In the genomic region with DNA sequence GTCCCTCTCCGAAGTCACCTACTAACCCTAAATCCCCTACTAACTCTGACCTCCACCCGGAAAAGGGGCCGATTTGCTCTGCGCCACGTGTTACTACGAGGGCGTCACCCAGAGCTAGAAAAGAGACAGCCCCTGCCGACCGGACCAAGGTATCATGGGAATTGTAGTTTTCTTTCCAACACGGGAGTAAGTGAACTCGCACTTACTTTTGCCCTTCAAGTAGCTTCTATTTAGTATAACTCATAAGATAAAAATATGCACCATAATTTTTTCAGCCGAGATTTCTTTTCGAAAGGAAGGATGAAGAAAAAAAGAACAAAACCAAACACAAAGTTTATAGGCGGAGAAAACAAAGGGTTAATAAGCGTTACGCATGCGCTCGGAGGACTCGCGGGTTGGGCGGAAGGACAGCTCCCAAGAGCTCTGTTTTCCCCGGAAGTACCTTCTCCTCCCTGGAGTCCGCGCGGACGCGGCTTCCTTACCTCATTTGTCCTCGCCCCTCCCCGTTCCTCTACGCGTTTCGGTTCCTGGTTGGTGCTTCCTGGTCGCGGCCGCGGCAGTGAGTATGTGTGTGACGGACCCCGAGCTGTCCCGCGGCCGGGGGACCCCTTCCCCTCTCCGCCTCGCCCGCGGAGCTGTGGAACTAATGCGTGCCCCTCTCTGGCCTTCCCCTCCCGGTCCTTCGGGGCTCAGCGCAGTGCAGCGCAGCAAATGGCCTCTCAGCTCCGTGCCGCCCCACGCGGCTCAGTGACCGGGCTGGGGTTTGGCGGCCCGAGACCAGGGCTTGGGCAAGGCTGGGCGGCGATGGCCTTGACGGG, we compare ENCODE assay signal across 8 mouse cellular contexts. TPM values are rescaled to one million over a fixed set of nuclear protein-coding genes. Genes with fewer than 3 reads are reported as not detected.
DNase-seq lines count a peak whose midpoint lies in the region; ATAC-seq lines count a peak whose summit lies in the region.

No protein-coding gene starts in this region.

- intact Hi-C loops in gastrocnemius, postnatal 14 days (cut with DNase I; ENCODE audit: low total_unique reads): no loop called here
- intact Hi-C loops in left cerebral cortex, postnatal 10 days (cut with DNase I): loop anchor here (5.0 kb wide), 1 partner anchor 151 kb away; no protein-coding TSS in a partner anchor

- peak; percentile 95 to 98 for DNase-seq in adrenal gland, adult (ENCODE audit: inconsistent age in 2 of 2, low spot score in 1 of 2)
- DNase-seq in embryo, embryonic 10.5 days (ENCODE audit: low spot score): peak; percentile 96
- DNase-seq in gastrocnemius, postnatal 14 days: peak; percentile 92
- DNase-seq in left cerebral cortex, postnatal 10 days (ENCODE audit: extremely low spot score in 1 of 2, low spot score in 2 of 2): peak; percentile 92 to 95
- peak; percentile 91 for DNase-seq in right cerebral cortex, postnatal 25 days
- peak; percentile 87 to 91 for DNase-seq in urinary bladder, postnatal 4 days (ENCODE audit: low spot score in 2 of 2)

- peak; percentile 89 for ATAC-seq in inflammation-experienced regulatory T-cells, adult 6 months
- ATAC-seq in megakaryocyte-erythroid progenitor cell, adult 5-6 weeks (replicated peaks; ENCODE audit: low FRiP score, low TSS enrichment, poor library complexity, severe bottlenecking): peak; percentile 98

RNA-seq across cellular contexts. Expression of a gene that starts 0.7 kb away (rescaled TPM):
- total RNA-seq in gastrocnemius, postnatal 14 days (2021): 10 to 100 TPM; 13.1 to 13.4 TPM
- 100 to 1,000 TPM in 2 of 3 experiments, 10 to 100 TPM in 1; 89.1 to 156 (median 151) TPM for polyA plus RNA-seq in inflammation-experienced regulatory T-cells, adult 6 months (2017; shearing (Covaris generic))
- total RNA-seq in left cerebral cortex, postnatal 10 days (2021): 10 to 100 TPM; 53.8 to 62.6 TPM
- 54.4 and 56.6 TPM in 2 replicates for total RNA-seq in megakaryocyte-erythroid progenitor cell, adult 5-6 weeks (2014; fragmentation: Nextera tagmentation)
- 150 and 199 TPM in 2 replicates for total RNA-seq in megakaryocyte-erythroid progenitor cell, adult 5-6 weeks (2017)

RNA-seq across cellular contexts. Expression of a gene that starts 46.1 kb away (rescaled TPM):
- under 1 TPM; 0.10 to 0.22 TPM for total RNA-seq in gastrocnemius, postnatal 14 days (2021)
- under 1 TPM; 0.31 to 0.91 (median 0.55) TPM for polyA plus RNA-seq in inflammation-experienced regulatory T-cells, adult 6 months (2017; shearing (Covaris generic))
- total RNA-seq in left cerebral cortex, postnatal 10 days (2021): under 1 TPM; 0.17 to 0.18 TPM
- 3.4 and 15.7 TPM in 2 replicates for total RNA-seq in megakaryocyte-erythroid progenitor cell, adult 5-6 weeks (2014; fragmentation: Nextera tagmentation)
- total RNA-seq in megakaryocyte-erythroid progenitor cell, adult 5-6 weeks (2017): 0.04 and 0.33 TPM in 2 replicates

Comparison
In these comparisons a context has a peak if more than half of its experiments do, and no peak if none do; other contexts are left out.
1. Peak in every context shown above with its lines: DNase-seq and ATAC-seq.